Mouse (Mus musculus) lung, postnatal 0 days (tissue): ENCODE measurements at regions not wholly inside any gene's neighbourhood (a gene's known extent, or its start where the extent isn't known, plus 50 kb on each side); places are given as distances from the start of the nearest gene placed in this dataset.

Experiments
- CTCF ChIP-seq: IDR thresholded peaks from 2 replicates; pipeline ENCODE4 v1.5.1; 2016; ENCODE audit warnings: antibody characterized with exemption, mild to moderate bottlenecking
- EP300 ChIP-seq: IDR thresholded peaks from 2 replicates; pipeline ENCODE4 v1.6.1; 2016; ENCODE audit warnings: antibody characterized with exemption, mild to moderate bottlenecking, control low read depth

DNA sequence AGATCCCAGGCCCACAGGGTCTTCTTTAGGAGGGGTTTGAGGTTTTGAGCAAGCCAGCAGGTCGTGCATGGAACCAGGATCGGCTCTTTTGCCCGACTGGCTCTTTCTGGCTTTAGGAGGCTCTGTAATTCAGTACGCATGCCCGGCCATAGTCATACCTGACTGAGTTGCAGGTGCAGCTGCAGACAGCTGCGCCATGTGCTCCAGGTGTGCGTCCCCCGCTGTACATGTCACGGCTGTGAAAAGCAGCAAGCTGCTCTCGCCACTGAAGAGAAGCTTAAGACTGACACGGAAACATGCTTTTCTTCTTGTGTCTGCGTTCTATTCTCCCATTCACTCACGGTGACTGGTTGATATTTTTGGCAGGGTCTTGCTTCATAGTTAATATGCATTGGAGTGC lies 123.2 kb upstream of the Satb1 start:
- TF ChIP-seq CTCF (no peak), EP300 (no peak)
